10 mouse cellular contexts compared by ENCODE assay signal in genomic region chr5:113942580-113942979, GRCm38 (mm10). TPM values are rescaled to one million over a fixed set of nuclear protein-coding genes. Genes with fewer than 3 reads are reported as not detected.
DNase-seq lines count a peak whose midpoint lies in the region; ATAC-seq and TF ChIP-seq lines count a peak whose summit lies in the region.
"Had no signal": no experiment of that assay in that cellular context is flagged by ENCODE, and none has a peak within 500 bp of the region (broad histone marks: within the 10 kb centered on the region; RNA-seq: fewer than 3 reads in every experiment).

No protein-coding gene starts in this region.

- H3K36me3 ChIP-seq in forebrain, embryonic 10.5 days (replicated peaks): peaks cover 87% of the 10 kb centered on the region
- peaks cover 83% of the 10 kb centered on the region for H3K36me3 ChIP-seq in forebrain, embryonic 13.5 days (ENCODE audit: poor library complexity, severe bottlenecking)
- H3K36me3 ChIP-seq in splenic B cell, adult 2 months (ENCODE audit: control insufficient read depth, insufficient read depth, low read length, poor library complexity, severe bottlenecking): peaks cover 12% of the 10 kb centered on the region

- peak overlapping the region; percentile 74; the same call in 1 of the 2 replicates for H3K27ac ChIP-seq in forebrain, embryonic 10.5 days
- no peak overlapping the region for H3K27ac ChIP-seq in forebrain, embryonic 13.5 days
- H3K27ac ChIP-seq: hindbrain, embryonic 15.5 days; macrophage had no signal

- H3K4me1 ChIP-seq in forebrain, embryonic 10.5 days: peaks cover 23% of the 10 kb centered on the region
- peaks cover 26% of the 10 kb centered on the region for H3K4me1 ChIP-seq in forebrain, embryonic 13.5 days
- no peaks in the 10 kb centered on the region for H3K4me1 ChIP-seq in lung, adult 2 months (ENCODE audit: control insufficient read depth, insufficient read depth, low read length)
- H3K4me1 ChIP-seq: hindbrain, embryonic 15.5 days had no signal

- no peak overlapping the region for H3K4me2 ChIP-seq in forebrain, embryonic 13.5 days
- H3K4me2 ChIP-seq: hindbrain, embryonic 15.5 days had no signal

- no peaks in the 10 kb centered on the region for H3K9me3 ChIP-seq in forebrain, embryonic 10.5 days
- no peaks in the 10 kb centered on the region for H3K9me3 ChIP-seq in forebrain, embryonic 13.5 days (replicated peaks)
- H3K9me3 ChIP-seq: hindbrain, embryonic 15.5 days had no signal

- TF ChIP-seq CTCF in lung, adult 2 months (IDR thresholded peaks at IDR 0.05; ENCODE audit: insufficient read depth, low read length): peak; percentile 44

- 92% methylated on average over 12 of the region's 12 CpGs for WGBS in forebrain, embryonic 10.5 days
- 93% methylated on average over 12 of the region's 12 CpGs for WGBS in forebrain, embryonic 13.5 days
- 83% methylated on average over 12 of the region's 12 CpGs for WGBS in lung, adult 2 months

- no peak for DNase-seq in forebrain, embryonic 10.5 days (ENCODE audit: extremely low spot score, low spot score)
- no peak for DNase-seq in lung, adult 2 months
- no peak for DNase-seq in lung, postnatal 25 days (ENCODE audit: low spot score)
- DNase-seq in splenic B cell, adult 2 months (ENCODE audit: low read depth, low spot score): peak; percentile 50
- no peak for DNase-seq in layer of hippocampus, adult 18-20 months (ENCODE audit: low spot score in 2 of 2)
- DNase-seq in layer of hippocampus, adult 8-10 months (ENCODE audit: low spot score in 2 of 2): no peak

- no peaks in the 10 kb centered on the region for H3K27me3 ChIP-seq in forebrain, embryonic 10.5 days (ENCODE audit: poor library complexity, severe bottlenecking)
- H3K27me3 ChIP-seq in forebrain, embryonic 13.5 days: no peaks in the 10 kb centered on the region
- H3K27me3 ChIP-seq in splenic B cell, adult 2 months (ENCODE audit: control insufficient read depth, insufficient read depth, low read length, poor library complexity, severe bottlenecking): no peaks in the 10 kb centered on the region
- H3K27me3 ChIP-seq: hindbrain, embryonic 15.5 days had no signal

- no peak overlapping the region for H3K9ac ChIP-seq in forebrain, embryonic 13.5 days
- H3K9ac ChIP-seq: hindbrain, embryonic 15.5 days had no signal

- no peak for ATAC-seq in forebrain, embryonic 13.5 days
- ATAC-seq in erythroid progenitor cell, adult 5-6 weeks (replicated peaks; ENCODE audit: low FRiP score, poor library complexity, severe bottlenecking): peak; percentile 39; the same call in 1 of the 2 replicates

- no peak for TF ChIP-seq POLR2A in lung, adult 2 months (IDR thresholded peaks at IDR 0.05; ENCODE audit: borderline replicate concordance, extremely low read depth, low read depth, low read length)

- no peak overlapping the region for H3K4me3 ChIP-seq in forebrain, embryonic 10.5 days
- H3K4me3 ChIP-seq in forebrain, embryonic 13.5 days: no peak overlapping the region
- H3K4me3 ChIP-seq in lung, adult 2 months (replicated peaks; ENCODE audit: extremely low read depth, low read depth, low read length): no peak overlapping the region
- H3K4me3 ChIP-seq: hindbrain, embryonic 15.5 days had no signal

RNA-seq across cellular contexts. Expression of gene Coro1c, which starts 34.0 kb away (rescaled TPM):
- polyA plus RNA-seq in forebrain, embryonic 10.5 days (2016; fragmentation: Nextera tagmentation; extraction: Ambion mirVana): 209 and 210 TPM in 2 replicates
- 235 and 246 TPM in 2 replicates for polyA plus RNA-seq in forebrain, embryonic 13.5 days (2015; fragmentation: Nextera tagmentation; extraction: Ambion mirVana)
- 86.7 and 104 TPM in 2 replicates for polyA plus RNA-seq in lung, adult 2 months (2012; rRNA removed)
- total RNA-seq in erythroid progenitor cell, adult 5-6 weeks (2015; ENCODE audit: low replicate concordance): 32.7 and 52.3 TPM in 2 replicates
- total RNA-seq in erythroid progenitor cell, adult 5-6 weeks (2017; ENCODE audit: low replicate concordance): 43.4 and 52.9 TPM in 2 replicates
- total RNA-seq in layer of hippocampus, adult 18-20 months (2021): 10 to 100 TPM; 88.6 to 88.7 TPM
- total RNA-seq in layer of hippocampus, adult 8-10 months (2022): 100 to 1,000 TPM in 1 of 4 experiments, 10 to 100 TPM in 3; 89.3 to 106 (median 94.0) TPM

RNA-seq across cellular contexts. Expression of gene Ssh1, which starts 51.1 kb away (rescaled TPM):
- 13.9 and 17.5 TPM in 2 replicates for polyA plus RNA-seq in forebrain, embryonic 10.5 days (2016; fragmentation: Nextera tagmentation; extraction: Ambion mirVana)
- 12.0 and 13.9 TPM in 2 replicates for polyA plus RNA-seq in forebrain, embryonic 13.5 days (2015; fragmentation: Nextera tagmentation; extraction: Ambion mirVana)
- 22.1 and 27.3 TPM in 2 replicates for polyA plus RNA-seq in lung, adult 2 months (2012; rRNA removed)
- total RNA-seq in erythroid progenitor cell, adult 5-6 weeks (2015; ENCODE audit: low replicate concordance): 21.3 and 31.9 TPM in 2 replicates
- 30.9 and 43.1 TPM in 2 replicates for total RNA-seq in erythroid progenitor cell, adult 5-6 weeks (2017; ENCODE audit: low replicate concordance)
- total RNA-seq in layer of hippocampus, adult 18-20 months (2021): 10 to 100 TPM; 27.5 to 29.2 TPM
- total RNA-seq in layer of hippocampus, adult 8-10 months (2022): 10 to 100 TPM; 27.9 to 32.3 (median 29.3) TPM
